Comparison of ENCODE assay signal across 13 mouse cellular contexts in genomic region chr16:67643651-67644050, GRCm38 (mm10). TPM values are rescaled to one million over a fixed set of nuclear protein-coding genes. Genes with fewer than 3 reads are reported as not detected.
A peak's percentile ranks its signal among the peaks of the same experiment; 100 is the strongest.
DNase-seq lines count a peak whose midpoint lies in the region.
"Had no signal": no experiment of that assay in that cellular context is flagged by ENCODE, and none has a peak within 500 bp of the region (broad histone marks: within the 10 kb centered on the region; RNA-seq: fewer than 3 reads in every experiment).

No protein-coding gene starts in this region.

- peak; percentile 12 for DNase-seq in cerebellum, adult 9-10 months
- DNase-seq in cerebellum, postnatal 4 days (ENCODE audit: low spot score in 2 of 2) = no peak
- peak; percentile 30 to 38 for DNase-seq in layer of hippocampus, postnatal 14 days (ENCODE audit: low spot score in 2 of 2)
- DNase-seq in layer of hippocampus, adult 11-12 months (ENCODE audit: low spot score) = no peak
- DNase-seq in frontal cortex, postnatal 36 days (ENCODE audit: low spot score in 2 of 2) = peak; percentile 21 to 39
- DNase-seq in telencephalon, adult 2 months (ENCODE audit: low read depth, low spot score) = peak; percentile 21
- no peak for DNase-seq in urinary bladder, postnatal 10 days (ENCODE audit: low spot score)
- DNase-seq: adrenal gland, postnatal 14 days; gastrocnemius, postnatal 36 days; kidney, postnatal 4 days; lung, adult 2 months; lung, postnatal 4 days had no signal

RNA-seq across cellular contexts. Expression of gene Cadm2, which starts 22.9 kb away (rescaled TPM):
- 100 to 1,000 TPM; 252 to 256 TPM for total RNA-seq in layer of hippocampus, postnatal 14 days (2021)
- total RNA-seq: common myeloid progenitor, adult 5-6 weeks had no signal

Comparison
In these comparisons a context has a peak if more than half of its experiments do, and no peak if none do; other contexts are left out.
1. DNase-seq: peak in cerebellum, adult 9-10 months (single experiment), layer of hippocampus, postnatal 14 days (2 of 2), frontal cortex, postnatal 36 days (2 of 2) and telencephalon, adult 2 months (single experiment); none in cerebellum, postnatal 4 days (0 of 2), layer of hippocampus, adult 11-12 months (single experiment) and urinary bladder, postnatal 10 days (single experiment).